Mouse (Mus musculus) forebrain, embryonic 14.5 days (tissue): ENCODE measurements at regions not wholly inside any gene's neighbourhood (a gene's known extent, or its start where the extent isn't known, plus 50 kb on each side); places are given as distances from the start of the nearest gene placed in this dataset. TPM values are rescaled to one million over a fixed set of nuclear protein-coding genes. Genes with fewer than 3 reads are reported as not detected.

Experiments used
- ATAC-seq: fragments of 200-750 bp; cut with Nextera tagmentation; 2 replicates; pipeline ENCODE4 v1.8.0; 2017; ENCODE audit warnings: mild to moderate bottlenecking, moderate library complexity
- DNase-seq: peaks from one replicate; pipeline ENCODE4 v3.0.0-alpha.2; 2015; ENCODE audit warnings: low spot score
- H3K27ac ChIP-seq: fragments of 300-500 bp; sonication (generic); 2 replicates; pipeline ENCODE4 v1.5.1; 2014; ENCODE audit warnings: low read depth, mild to moderate bottlenecking, control low read depth, low read length, moderate library complexity
- H3K27me3 ChIP-seq: fragments of 300-500 bp; sonication (generic); replicated peaks from 2 replicates; pipeline ENCODE4 v1.6.1; 2014; ENCODE audit warnings: low read length, control low read depth, mixed read lengths; ENCODE audit not compliant: control insufficient read depth, insufficient read depth
- H3K36me3 ChIP-seq: fragments of 300-500 bp; sonication (generic); 2 replicates; pipeline ENCODE4 v1.6.1; 2014; ENCODE audit warnings: low read length, control low read depth; ENCODE audit not compliant: control insufficient read depth, insufficient read depth
- H3K4me1 ChIP-seq: fragments of 300-500 bp; sonication (generic); 2 replicates; pipeline ENCODE4 v1.6.1; 2014; ENCODE audit warnings: antibody characterized with exemption, low read length, control low read depth; ENCODE audit not compliant: control insufficient read depth, insufficient read depth
- H3K4me2 ChIP-seq: fragments of 300-500 bp; sonication (generic); 2 replicates; pipeline ENCODE4 v1.6.1; 2014; ENCODE audit warnings: mild to moderate bottlenecking, control low read depth, low read length
- H3K4me3 ChIP-seq: fragments of 300-500 bp; sonication (generic); 2 replicates; pipeline ENCODE4 v1.5.1; 2014; ENCODE audit warnings: low read depth, low read length, control low read depth
- H3K9ac ChIP-seq: fragments of 300-500 bp; sonication (generic); 2 replicates; pipeline ENCODE4 v1.6.1; 2014; ENCODE audit warnings: mild to moderate bottlenecking, low read length, control low read depth, moderate library complexity
- H3K9me3 ChIP-seq: fragments of 300-500 bp; sonication (generic); replicated peaks from 2 replicates; pipeline ENCODE4 v1.6.1; 2016; ENCODE audit warnings: low read length, control low read depth, mixed read lengths; ENCODE audit not compliant: control insufficient read depth
- WGBS: fragments of 180-500 bp; shearing (Covaris S2); extraction: QIAGEN DNeasy Blood & Tissue Kit; methylation state at CpG from one replicate; pipeline ENCODE4 v1.1.7; 2014; 5-methylcytosine and 5-hydroxymethylcytosine counted together
- microRNA-seq: library from miRNA; unstranded; fragments of <30 nt; microRNA quantifications from one replicate; pipeline ENCODE4, GENCODE M21; 2016

DNA sequence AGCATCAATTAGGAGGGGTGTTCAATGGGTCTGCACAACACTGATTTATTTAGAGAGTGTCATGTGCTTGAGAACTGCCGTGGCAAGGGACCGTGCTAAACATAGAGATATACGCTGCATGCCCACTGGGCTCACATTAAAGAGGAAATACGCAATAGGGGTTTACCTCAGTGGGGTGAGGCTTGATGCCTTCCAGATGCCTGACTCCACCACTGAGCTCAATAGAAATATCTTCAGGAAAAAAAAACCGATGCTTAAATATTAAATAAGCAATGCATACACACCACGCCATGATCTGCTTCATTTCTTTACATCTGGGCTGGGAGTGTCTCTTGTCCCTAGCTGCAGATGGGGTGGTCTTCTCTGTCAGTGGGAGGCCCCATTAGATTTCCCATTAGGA is 63.9 kb upstream of the Gm10320 start:
- Histone ChIP-seq H3K27me3 (0 out of 2 replicates have a peak, but pooled peaks cover 3% of the 10 kb centered on the region), H3K4me1 (no peaks in the 10 kb centered on the region), H3K4me2 (no peak overlapping the region), H3K9me3 (no peaks in the 10 kb centered on the region), H3K4me3 (no peak overlapping the region), H3K27ac (no peak overlapping the region), H3K9ac (no peak overlapping the region), H3K36me3 (no peaks in the 10 kb centered on the region)
- ATAC-seq = no peak
- 71% methylated on average over 6 of the region's 6 CpGs for WGBS
- DNase-seq = no peak

GRCm38 (mm10) chr13:98551471-98552020 is 59.7 kb upstream of the Gm10320 start:
- ATAC-seq = no peak
- no peaks in the 10 kb centered on the region for H3K9me3 ChIP-seq
- H3K4me1 ChIP-seq = no peaks in the 10 kb centered on the region
- no peak overlapping the region for H3K4me3 ChIP-seq
- H3K4me2 ChIP-seq = no peak overlapping the region
- H3K27me3 ChIP-seq = no peaks in the 10 kb centered on the region
- no peak for DNase-seq
- H3K36me3 ChIP-seq = no peaks in the 10 kb centered on the region
- H3K9ac ChIP-seq = no peak overlapping the region
- WGBS = 66% methylated on average over 13 of the region's 13 CpGs
- H3K27ac ChIP-seq = no peak overlapping the region

DNA sequence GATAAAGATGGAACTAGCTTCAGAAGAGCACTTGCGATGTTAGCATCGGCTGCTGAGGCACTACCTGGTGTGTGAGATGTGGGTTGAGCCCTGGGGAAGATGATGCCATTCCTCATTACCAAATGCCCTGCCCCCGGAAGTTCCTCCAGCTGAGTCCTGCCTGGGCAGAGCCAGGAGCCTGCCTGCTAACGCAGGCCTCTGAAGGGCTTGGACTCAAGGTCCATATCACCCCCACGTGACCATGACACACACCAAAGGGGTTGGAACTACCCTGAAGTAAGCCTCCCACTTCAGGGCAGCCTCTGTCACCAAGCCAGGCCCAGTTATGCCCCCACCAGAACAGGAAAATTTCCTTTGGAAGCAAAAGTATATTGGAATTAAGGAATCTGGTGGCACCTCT is 55.4 kb upstream of the Gm10320 start:
- 89% methylated on average over 5 of the region's 5 CpGs for WGBS

DNA sequence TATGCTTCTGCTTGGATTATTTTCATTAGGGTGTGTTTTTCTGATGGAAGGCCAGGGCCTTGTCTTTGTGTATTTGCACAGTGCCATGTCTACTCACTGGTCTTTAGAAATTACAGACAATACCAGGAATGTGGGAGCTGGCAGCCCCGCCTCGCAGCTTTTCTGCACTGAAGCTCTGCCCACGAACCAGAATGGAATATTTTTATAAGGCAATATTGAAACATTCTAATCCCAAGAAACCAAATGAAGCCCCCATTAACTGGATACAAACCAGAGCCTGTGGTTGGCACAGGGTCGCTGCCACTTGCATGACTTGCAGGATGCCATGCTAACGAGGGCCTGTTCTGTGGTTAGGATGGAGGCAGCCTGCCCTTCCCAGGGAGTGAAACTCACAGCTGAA is 54.3 kb upstream of the Gm10320 start:
- H3K27me3 ChIP-seq = no peaks in the 10 kb centered on the region
- H3K9ac ChIP-seq = no peak overlapping the region
- H3K36me3 ChIP-seq = no peaks in the 10 kb centered on the region
- 6% methylated on average over 5 of the region's 5 CpGs for WGBS
- no peak overlapping the region for H3K4me2 ChIP-seq
- no peak overlapping the region for H3K4me3 ChIP-seq
- H3K9me3 ChIP-seq = no peaks in the 10 kb centered on the region
- H3K27ac ChIP-seq = no peak overlapping the region
- DNase-seq (peak; percentile 52), ATAC-seq (peak; percentile 63)
- peaks cover 10% of the 10 kb centered on the region; the same call in 1 of the 2 replicates for H3K4me1 ChIP-seq

More for the DNA sequence above, 55.4 kb upstream of the Gm10320 start:
- ATAC-seq = no peak
- Histone ChIP-seq H3K4me3 (no peak overlapping the region), H3K27ac (no peak overlapping the region), H3K4me2 (no peak overlapping the region), H3K36me3 (no peaks in the 10 kb centered on the region), H3K27me3 (no peaks in the 10 kb centered on the region), H3K4me1 (peaks cover 10% of the 10 kb centered on the region; the same call in 1 of the 2 replicates), H3K9ac (no peak overlapping the region), H3K9me3 (no peaks in the 10 kb centered on the region)
- DNase-seq = no peak

DNA sequence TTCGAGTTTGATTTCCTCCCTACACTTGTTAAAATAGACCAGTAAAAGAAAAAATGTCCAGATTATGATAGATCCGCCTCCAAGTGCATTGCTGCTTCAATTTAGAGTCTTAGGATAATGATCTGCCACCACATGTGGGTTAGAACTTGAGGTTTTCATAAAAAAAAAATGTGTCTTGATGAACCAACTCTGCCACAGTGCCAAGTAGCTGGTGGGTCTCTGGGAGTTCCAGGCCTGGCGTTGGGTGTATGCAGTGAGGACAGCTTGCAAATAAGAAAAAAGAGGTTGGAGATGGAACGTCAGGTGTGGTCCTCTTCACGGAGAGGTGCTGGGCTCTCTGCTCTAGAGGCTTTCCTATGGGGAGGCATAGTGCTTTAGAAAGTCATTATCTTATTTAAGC is 53.6 kb upstream of the Gm10320 start:
- Histone ChIP-seq H3K9ac (no peak overlapping the region), H3K4me3 (no peak overlapping the region), H3K4me2 (no peak overlapping the region), H3K4me1 (peaks cover 10% of the 10 kb centered on the region; the same call in 1 of the 2 replicates), H3K36me3 (no peaks in the 10 kb centered on the region), H3K27me3 (no peaks in the 10 kb centered on the region; the same call in 1 of the 2 replicates), H3K9me3 (no peaks in the 10 kb centered on the region), H3K27ac (no peak overlapping the region)
- ATAC-seq = no peak
- 46% methylated on average over 5 of the region's 5 CpGs for WGBS
- peak; percentile 4 for DNase-seq

DNA sequence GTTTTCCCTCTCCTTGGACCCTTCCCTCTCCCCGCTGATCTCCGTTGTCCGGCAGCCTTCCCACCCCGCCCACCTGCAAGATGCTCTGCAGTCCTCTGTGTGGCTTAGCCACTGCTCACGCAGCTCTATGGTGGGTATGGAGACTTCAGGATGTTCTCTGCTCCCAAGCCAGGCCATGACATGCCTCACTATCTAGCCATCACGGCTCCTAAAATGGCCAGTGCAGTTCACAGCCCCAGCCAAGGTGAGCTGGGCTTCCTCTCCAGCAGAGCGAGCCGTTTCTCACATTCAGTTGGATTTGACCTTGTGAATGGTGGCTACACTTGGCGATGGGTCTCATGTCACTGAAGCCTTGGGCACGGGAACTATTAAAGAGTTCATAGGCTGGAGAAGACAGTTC is 52.2 kb upstream of the Gm10320 start:
- WGBS = 92% methylated on average over 10 of the region's 10 CpGs
- Histone ChIP-seq H3K27ac (no peak overlapping the region), H3K27me3 (peaks cover under 1% of the 10 kb centered on the region; the same call in 1 of the 2 replicates), H3K36me3 (no peaks in the 10 kb centered on the region), H3K4me3 (no peak overlapping the region), H3K4me2 (no peak overlapping the region), H3K9ac (no peak overlapping the region), H3K4me1 (peaks cover 10% of the 10 kb centered on the region; the same call in 1 of the 2 replicates), H3K9me3 (no peaks in the 10 kb centered on the region)
- DNase-seq (no peak), ATAC-seq (no peak)

Small RNAs in the stretch of these regions (microRNA-seq; reads per million reads assigned to microRNA genes)
- gene Gm22698 = not detected
